Mouse (Mus musculus) C2C12 (cell line): ENCODE measurements at regions not wholly inside any gene's neighbourhood (a gene's known extent, or its start where the extent isn't known, plus 50 kb on each side); places are given as distances from the start of the nearest gene placed in this dataset.

Experiments used
- CTCF ChIP-seq: IDR thresholded peaks from one replicate; pipeline ENCODE4 v1.5.1; 2011; ENCODE audit not compliant: control insufficient read depth, insufficient read depth, insufficient read length
- FOSL1 ChIP-seq: IDR thresholded peaks from one replicate; pipeline ENCODE4 v1.8.0; 2011; ENCODE audit warnings: mild to moderate bottlenecking, low read length; ENCODE audit not compliant: poor library complexity, insufficient read depth, severe bottlenecking
- MAX ChIP-seq: IDR thresholded peaks from one replicate; pipeline ENCODE4 v1.6.1; 2011; ENCODE audit warnings: mild to moderate bottlenecking, control low read depth
- MYOD1 ChIP-seq: IDR thresholded peaks from one replicate; pipeline ENCODE4 v1.6.1; 2011; ENCODE audit warnings: low read depth; ENCODE audit not compliant: control insufficient read depth, insufficient read length
- MYOG ChIP-seq: IDR thresholded peaks from one replicate; pipeline ENCODE4 v1.6.1; 2011; ENCODE audit not compliant: control insufficient read depth, insufficient read length; ENCODE audit errors: extremely low read depth
- USF1 ChIP-seq: IDR thresholded peaks from one replicate; pipeline ENCODE4 v1.6.1; 2011; ENCODE audit warnings: low read depth, mild to moderate bottlenecking, control low read depth, moderate library complexity

DNA sequence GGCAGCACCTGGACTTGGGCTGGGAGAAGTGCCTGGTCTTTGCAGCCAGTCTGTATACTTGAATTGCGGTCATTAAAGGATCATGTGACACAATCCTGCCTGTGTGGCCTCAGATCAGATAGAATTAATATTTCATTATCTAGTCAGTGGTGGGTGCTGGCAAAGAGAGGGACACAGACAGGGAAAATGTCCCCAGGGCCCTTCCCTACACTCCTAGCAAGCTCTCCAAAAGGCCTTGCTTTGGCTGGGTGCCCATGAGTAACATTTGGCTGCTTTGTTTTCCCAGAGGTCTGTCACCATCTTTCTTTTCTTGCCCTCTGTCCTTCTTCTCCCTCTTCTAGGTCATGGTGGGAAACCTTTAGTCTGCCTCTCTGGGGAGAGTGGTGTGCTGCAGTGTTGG lies 260.3 kb downstream of the Bcl11a start:
- TF ChIP-seq CTCF: no peak
- TF ChIP-seq FOSL1: no peak
- no peak for TF ChIP-seq MAX
- no peak for TF ChIP-seq MYOG
- no peak for TF ChIP-seq USF1
- TF ChIP-seq MYOD1: no peak
